Mouse (Mus musculus) forebrain, postnatal 0 days (tissue): ENCODE measurements around the gene Epop. TPM values are rescaled to one million over a fixed set of nuclear protein-coding genes. Genes with fewer than 3 reads are reported as not detected.
"Not testable (repeated sequence)": the region's sequence is repeated elsewhere in the genome, so short reads cannot be mapped to it uniquely, and the experiment has no call there.

Experiments
- ATAC-seq: fragments of 200-750 bp; cut with Nextera tagmentation; 2 replicates; pipeline ENCODE4 v1.8.0; 2017; ENCODE audit warnings: mild to moderate bottlenecking, moderate library complexity
- DNase-seq: peaks from one replicate; pipeline ENCODE4 v3.0.0-alpha.2; 2015
- H3K27ac ChIP-seq: fragments of 300-500 bp; sonication (generic); 2 replicates; pipeline ENCODE4 v1.5.1; 2014; ENCODE audit warnings: low read depth, mild to moderate bottlenecking, antibody characterized with exemption, low read length, moderate library complexity, mixed read lengths
- H3K27me3 ChIP-seq: fragments of 300-500 bp; sonication (generic); 2 replicates; pipeline ENCODE4 v1.6.1; 2014; ENCODE audit warnings: mild to moderate bottlenecking, low read length, mixed read lengths; ENCODE audit not compliant: insufficient read depth
- H3K36me3 ChIP-seq: fragments of 300-500 bp; sonication (generic); 2 replicates; pipeline ENCODE4 v1.6.1; 2014; ENCODE audit warnings: mild to moderate bottlenecking, moderate library complexity; ENCODE audit not compliant: insufficient read depth
- H3K4me1 ChIP-seq: fragments of 300-500 bp; sonication (generic); 2 replicates; pipeline ENCODE4 v1.6.1; 2014; ENCODE audit warnings: antibody characterized with exemption; ENCODE audit not compliant: insufficient read depth
- H3K4me2 ChIP-seq: fragments of 300-500 bp; sonication (generic); 2 replicates; pipeline ENCODE4 v1.6.1; 2014; ENCODE audit warnings: low read depth, mild to moderate bottlenecking, moderate library complexity
- H3K4me3 ChIP-seq: fragments of 300-500 bp; sonication (generic); 2 replicates; pipeline ENCODE4 v1.5.1; 2014; ENCODE audit warnings: low read depth, low read length, mixed read lengths
- H3K9ac ChIP-seq: fragments of 300-500 bp; sonication (generic); 2 replicates; pipeline ENCODE4 v1.6.1; 2014; ENCODE audit warnings: mild to moderate bottlenecking
- H3K9me3 ChIP-seq: fragments of 300-500 bp; sonication (generic); 2 replicates; pipeline ENCODE4 v1.6.1; 2016; ENCODE audit warnings: low read length
- CTCF ChIP-seq: sonication (generic); IDR thresholded peaks from 2 replicates; pipeline ENCODE4 v1.5.1; 2016; ENCODE audit warnings: antibody characterized with exemption, control low read depth, low read depth
- WGBS: fragments of 180-500 bp; shearing (Covaris S2); extraction: QIAGEN DNeasy Blood & Tissue Kit; methylation state at CpG from one replicate; pipeline ENCODE4 v1.1.7; 2014; 5-methylcytosine and 5-hydroxymethylcytosine counted together
- polyA plus RNA-seq: library from polyadenylated mRNA; unstranded; fragments of >200 nt; fragmentation: Nextera tagmentation; extraction: Ambion mirVana; gene quantifications from 2 replicates; pipeline ENCODE4 v1.2.1, GENCODE M21; 2015
- total RNA-seq: library from RNA; depleted of rRNA; stranded (reverse); fragments of >200 nt; gene quantifications from 2 replicates; pipeline ENCODE4 v1.2.3, GENCODE M21; 2014

Epop gene
- total and polyA plus RNA-seq, 2 experiments from 2014 or later, result 3.6 to 6.8 TPM

GRCm38 (mm10) chr11:97642746-97643145, 13.2 kb upstream of the Epop start:
- Histone ChIP-seq H3K4me1 (no peaks in the 10 kb centered on the region), H3K9ac (no peak overlapping the region), H3K27me3 (no peaks in the 10 kb centered on the region), H3K4me2 (no peak overlapping the region), H3K27ac (no peak overlapping the region), H3K36me3 (no peaks in the 10 kb centered on the region), H3K4me3 (no peak overlapping the region), H3K9me3 (no peaks in the 10 kb centered on the region)
- TF ChIP-seq CTCF, result no peak
- 51% methylated on average over 2 of the region's 2 CpGs for WGBS
- DNase-seq, result no peak
- no peak for ATAC-seq

- H3K4me3 ChIP-seq, result no peak overlapping the region
- H3K27me3 ChIP-seq, result no peaks in the 10 kb centered on the region
- WGBS, result 61% methylated on average over 8 of the region's 8 CpGs
- ATAC-seq (no peak), DNase-seq (no peak)
- no peak overlapping the region for H3K27ac ChIP-seq
- no peak for TF ChIP-seq CTCF
- H3K9ac ChIP-seq, result no peak overlapping the region
- H3K4me1 ChIP-seq, result no peaks in the 10 kb centered on the region
- no peak overlapping the region for H3K4me2 ChIP-seq
- no peaks in the 10 kb centered on the region for H3K36me3 ChIP-seq
- H3K9me3 ChIP-seq, result no peaks in the 10 kb centered on the region
Measured at GRCm38 (mm10) chr11:97641668-97642067, 12.2 kb upstream of the Epop start.

DNA sequence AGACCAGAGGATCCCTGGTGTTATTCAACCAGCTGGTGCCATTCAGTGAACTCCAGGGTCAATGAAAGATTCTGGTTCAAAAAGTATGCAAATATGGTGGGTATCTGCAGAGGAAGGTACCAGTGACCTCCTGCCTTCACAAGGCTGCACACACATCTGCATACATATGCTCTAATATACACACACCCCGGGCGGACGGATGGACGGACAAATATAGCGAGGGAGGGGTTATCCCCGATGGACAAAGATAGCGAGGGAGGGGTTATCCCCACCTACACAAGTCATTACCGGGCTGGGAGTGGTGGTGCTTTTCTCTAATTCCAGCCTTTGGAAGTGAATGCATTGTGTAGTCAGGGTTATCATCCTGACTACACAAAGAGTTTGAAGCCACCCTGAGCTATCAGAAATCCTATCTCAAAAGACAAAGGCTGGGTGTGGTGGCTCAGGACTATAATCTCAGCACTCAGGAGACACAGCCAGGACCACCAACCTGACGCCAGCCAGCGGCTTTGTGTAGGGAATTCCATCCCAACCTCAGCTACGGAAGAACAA, 6.0 kb upstream of the Epop start:
- H3K9me3 ChIP-seq, result no peaks in the 10 kb centered on the region
- H3K4me2 ChIP-seq, result no peak overlapping the region
- no peak overlapping the region for H3K9ac ChIP-seq
- H3K27me3 ChIP-seq, result peaks cover 12% of the 10 kb centered on the region
- H3K4me1 ChIP-seq, result no peaks in the 10 kb centered on the region
- ATAC-seq (no peak), DNase-seq (no peak)
- no peak for TF ChIP-seq CTCF
- no peak overlapping the region for H3K27ac ChIP-seq
- no peak overlapping the region for H3K4me3 ChIP-seq
- 76% methylated on average over 11 of the region's 11 CpGs for WGBS
- H3K36me3 ChIP-seq, result no peaks in the 10 kb centered on the region

- DNase-seq, H3K9me3 ChIP-seq, H3K4me2 ChIP-seq, H3K4me1 ChIP-seq, H3K9ac ChIP-seq, H3K36me3 ChIP-seq, H3K27ac ChIP-seq, H3K4me3 ChIP-seq, ATAC-seq: not testable (repeated sequence)
- 88% methylated on average over 4 of the region's 4 CpGs for WGBS
- peaks cover 26% of the 10 kb centered on the region for H3K27me3 ChIP-seq
Measured at GRCm38 (mm10) chr11:97632440-97632839, 2.9 kb upstream of the Epop start.

DNA sequence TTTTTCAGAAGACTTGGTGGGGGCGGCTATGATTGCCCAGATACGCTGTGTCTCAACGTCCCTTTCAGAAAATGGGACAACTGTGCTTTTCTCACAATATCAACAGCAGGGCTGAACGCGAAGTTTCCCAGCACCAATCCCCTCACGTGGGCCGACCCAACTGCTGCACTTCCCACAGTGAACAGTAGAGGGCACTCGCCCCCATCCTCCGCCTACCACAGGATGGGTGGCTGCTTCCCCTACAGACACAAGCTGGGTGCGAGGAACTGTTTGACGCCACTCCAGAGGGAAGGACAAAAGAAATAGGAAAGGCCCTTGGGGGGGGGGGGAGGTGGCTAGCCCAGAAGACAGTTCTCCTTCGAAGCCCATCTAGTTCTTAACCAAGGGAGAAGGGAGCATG, 2.4 kb upstream of the Epop start:
- Histone ChIP-seq H3K27me3 (peaks cover 31% of the 10 kb centered on the region), H3K27ac (no peak overlapping the region), H3K4me3 (no peak overlapping the region), H3K4me2 (no peak overlapping the region), H3K4me1 (no peaks in the 10 kb centered on the region), H3K9me3 (no peaks in the 10 kb centered on the region), H3K36me3 (no peaks in the 10 kb centered on the region), H3K9ac (no peak overlapping the region)
- TF ChIP-seq CTCF, result peak; percentile 97
- WGBS, result 4% methylated on average over 12 of the region's 12 CpGs
- peak; percentile 71 for ATAC-seq
- DNase-seq, result peak; percentile 87

GRCm38 (mm10) chr11:97631500-97631899, 2.0 kb upstream of the Epop start:
- no peak overlapping the region for H3K4me3 ChIP-seq
- no peak overlapping the region for H3K4me2 ChIP-seq
- no peak overlapping the region for H3K9ac ChIP-seq
- no peaks in the 10 kb centered on the region for H3K36me3 ChIP-seq
- no peaks in the 10 kb centered on the region for H3K9me3 ChIP-seq
- ATAC-seq (no peak), DNase-seq (no peak)
- no peaks in the 10 kb centered on the region for H3K4me1 ChIP-seq
- peaks cover 36% of the 10 kb centered on the region for H3K27me3 ChIP-seq
- WGBS, result 14% methylated on average over 5 of the region's 5 CpGs
- TF ChIP-seq CTCF, result no peak
- no peak overlapping the region for H3K27ac ChIP-seq

DNA sequence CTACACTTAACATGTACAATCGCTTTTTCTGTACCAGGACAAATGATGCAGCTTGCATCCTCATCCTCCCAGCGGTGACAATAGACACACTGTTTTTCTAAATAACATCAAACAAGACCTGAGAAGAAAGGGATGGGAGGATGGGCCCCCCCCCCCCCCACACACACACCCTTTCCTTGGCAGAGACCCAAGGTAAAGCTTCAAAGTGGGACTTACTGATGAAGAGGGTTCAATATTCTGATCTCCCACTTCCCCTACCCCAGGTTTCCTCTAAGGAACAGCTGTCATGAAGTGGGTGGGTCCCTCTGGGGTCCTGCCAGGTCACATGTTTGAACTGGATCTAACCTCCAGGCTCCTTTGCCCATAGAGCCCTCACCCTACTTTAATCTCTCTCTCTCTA, 1.5 kb upstream of the Epop start:
- 17% methylated on average over 2 of the region's 2 CpGs for WGBS
- Histone ChIP-seq H3K4me2 (no peak overlapping the region), H3K9ac (no peak overlapping the region), H3K4me3 (no peak overlapping the region), H3K4me1 (no peaks in the 10 kb centered on the region), H3K9me3 (no peaks in the 10 kb centered on the region), H3K27ac (no peak overlapping the region), H3K36me3 (no peaks in the 10 kb centered on the region), H3K27me3 (peaks cover 40% of the 10 kb centered on the region)
- TF ChIP-seq CTCF, result no peak
- no peak for ATAC-seq
- no peak for DNase-seq
